Mouse (Mus musculus) neural tube, embryonic 13.5 days (tissue): ENCODE measurements around the gene Nfs1. TPM values are rescaled to one million over a fixed set of nuclear protein-coding genes. Genes with fewer than 3 reads are reported as not detected.
A peak's percentile ranks its signal among the peaks of the same experiment; 100 is the strongest.

Source experiments
- ATAC-seq: fragments of 200-750 bp; cut with Nextera tagmentation; 2 replicates; pipeline ENCODE4 v1.8.0; 2017; ENCODE audit warnings: low read depth, mild to moderate bottlenecking, moderate TSS enrichment, moderate library complexity
- H3K27ac ChIP-seq: fragments of 300-500 bp; sonication (generic); replicated peaks from 2 replicates; pipeline ENCODE4 v1.5.1; 2015; ENCODE audit warnings: moderate library complexity, mild to moderate bottlenecking, inconsistent platforms
- H3K27me3 ChIP-seq: fragments of 300-500 bp; sonication (generic); 2 replicates; pipeline ENCODE4 v1.6.1; 2015; ENCODE audit warnings: mild to moderate bottlenecking, inconsistent platforms
- H3K36me3 ChIP-seq: fragments of 300-500 bp; sonication (generic); 2 replicates; pipeline ENCODE4 v1.6.1; 2015; ENCODE audit warnings: mild to moderate bottlenecking, inconsistent platforms
- H3K4me1 ChIP-seq: fragments of 300-500 bp; sonication (generic); replicated peaks from 2 replicates; pipeline ENCODE4 v1.6.1; 2015; ENCODE audit warnings: inconsistent platforms
- H3K4me2 ChIP-seq: fragments of 300-500 bp; sonication (generic); 2 replicates; pipeline ENCODE4 v1.6.1; 2015; ENCODE audit warnings: inconsistent platforms, mild to moderate bottlenecking, moderate library complexity
- H3K4me3 ChIP-seq: fragments of 300-500 bp; sonication (generic); 2 replicates; pipeline ENCODE4 v1.5.1; 2015; ENCODE audit warnings: mild to moderate bottlenecking, inconsistent platforms
- H3K9ac ChIP-seq: fragments of 300-500 bp; sonication (generic); 2 replicates; pipeline ENCODE4 v1.6.1; 2015; ENCODE audit warnings: moderate library complexity, mild to moderate bottlenecking, inconsistent platforms
- H3K9me3 ChIP-seq: fragments of 300-500 bp; sonication (generic); 2 replicates; pipeline ENCODE4 v1.6.1; 2016; ENCODE audit warnings: inconsistent platforms
- WGBS: fragments of 180-500 bp; shearing (Covaris S2); methylation state at CpG from one replicate; pipeline ENCODE4 v1.1.7; 2015; 5-methylcytosine and 5-hydroxymethylcytosine counted together
- polyA plus RNA-seq: library from polyadenylated mRNA; unstranded; fragments of >200 nt; fragmentation: Nextera tagmentation; extraction: Ambion mirVana; gene quantifications from 2 replicates; pipeline ENCODE4 v1.2.1, GENCODE M21; 2015

Nfs1 gene
- polyA plus RNA-seq, 1 experiment from 2014 or later: 31.2 TPM

- peak; percentile 47 for ATAC-seq
- Histone ChIP-seq H3K27ac (peak overlapping the region; percentile 99), H3K27me3 (no peaks in the 10 kb centered on the region), H3K9ac (peak overlapping the region; percentile 100), H3K4me3 (peak overlapping the region; percentile 99), H3K9me3 (no peaks in the 10 kb centered on the region), H3K36me3 (peaks cover 29% of the 10 kb centered on the region), H3K4me2 (peak overlapping the region; percentile 95), H3K4me1 (peaks cover 45% of the 10 kb centered on the region)
- 1% methylated on average over 47 of the region's 47 CpGs for WGBS
Observed at GRCm38 (mm10) chr2:156179046-156179795, 35.2 kb upstream of the Nfs1 start.

- peaks cover 41% of the 10 kb centered on the region for H3K36me3 ChIP-seq
Observed at GRCm38 (mm10) chr2:156177651-156178050, 33.7 kb upstream of the Nfs1 start.

GRCm38 (mm10) chr2:156177079-156177478 lies 33.1 kb upstream of the Nfs1 start:
- Histone ChIP-seq H3K4me2 (peak overlapping the region; percentile 22; the same call in 1 of the 2 replicates), H3K36me3 (peaks cover 47% of the 10 kb centered on the region), H3K4me1 (peaks cover 49% of the 10 kb centered on the region), H3K27ac (no peak overlapping the region), H3K27me3 (no peaks in the 10 kb centered on the region), H3K9me3 (no peaks in the 10 kb centered on the region), H3K4me3 (no peak overlapping the region), H3K9ac (no peak overlapping the region)
- no peak for ATAC-seq
- WGBS: 91% methylated on average over 6 of the region's 6 CpGs

More at GRCm38 (mm10) chr2:156177651-156178050, 33.7 kb upstream of the Nfs1 start:
- Histone ChIP-seq H3K4me1 (peaks cover 49% of the 10 kb centered on the region), H3K4me2 (peak overlapping the region; percentile 95), H3K27ac (no peak overlapping the region), H3K4me3 (peak overlapping the region; percentile 99), H3K27me3 (no peaks in the 10 kb centered on the region), H3K9ac (no peak overlapping the region), H3K9me3 (no peaks in the 10 kb centered on the region)
- no peak for ATAC-seq
- 78% methylated on average over 7 of the region's 7 CpGs for WGBS

GRCm38 (mm10) chr2:156166557-156166956 lies 22.6 kb upstream of the Nfs1 start:
- Histone ChIP-seq H3K4me1 (no peaks in the 10 kb centered on the region), H3K27me3 (no peaks in the 10 kb centered on the region), H3K9ac (no peak overlapping the region), H3K27ac (no peak overlapping the region), H3K4me3 (no peak overlapping the region), H3K36me3 (peaks cover 88% of the 10 kb centered on the region), H3K4me2 (no peak overlapping the region), H3K9me3 (no peaks in the 10 kb centered on the region)
- no peak for ATAC-seq
- WGBS: 95% methylated on average over 5 of the region's 5 CpGs

- Histone ChIP-seq H3K9me3 (no peaks in the 10 kb centered on the region), H3K36me3 (peaks cover 84% of the 10 kb centered on the region), H3K4me3 (no peak overlapping the region), H3K4me2 (no peak overlapping the region), H3K27me3 (no peaks in the 10 kb centered on the region), H3K9ac (no peak overlapping the region), H3K4me1 (no peaks in the 10 kb centered on the region), H3K27ac (no peak overlapping the region)
- ATAC-seq: no peak
- WGBS: 100% methylated on average over 1 of the region's 1 CpGs
Observed at GRCm38 (mm10) chr2:156165478-156165877, 21.5 kb upstream of the Nfs1 start.

GRCm38 (mm10) chr2:156151538-156151937 lies 7.6 kb upstream of the Nfs1 start:
- ATAC-seq: no peak
- Histone ChIP-seq H3K4me1 (0 out of 2 replicates have a peak, but pooled peaks cover 4% of the 10 kb centered on the region), H3K36me3 (peaks cover 70% of the 10 kb centered on the region), H3K9ac (no peak overlapping the region), H3K27ac (no peak overlapping the region), H3K9me3 (no peaks in the 10 kb centered on the region), H3K4me3 (no peak overlapping the region), H3K27me3 (no peaks in the 10 kb centered on the region), H3K4me2 (no peak overlapping the region)

- 91% methylated on average over 3 of the region's 3 CpGs for WGBS
- H3K36me3 ChIP-seq: peaks cover 50% of the 10 kb centered on the region
- no peak for ATAC-seq
Observed at GRCm38 (mm10) chr2:156147316-156147915, 3.4 kb upstream of the Nfs1 start.

GRCm38 (mm10) chr2:156146272-156146989 lies 2.4 kb upstream of the Nfs1 start:
- Histone ChIP-seq H3K9me3 (no peaks in the 10 kb centered on the region), H3K4me2 (no peak overlapping the region), H3K27ac (no peak overlapping the region), H3K9ac (no peak overlapping the region), H3K27me3 (no peaks in the 10 kb centered on the region), H3K4me1 (peaks cover 27% of the 10 kb centered on the region), H3K4me3 (no peak overlapping the region), H3K36me3 (peaks cover 47% of the 10 kb centered on the region)
- WGBS: 67% methylated on average over 5 of the region's 5 CpGs
- no peak for ATAC-seq

More at GRCm38 (mm10) chr2:156147316-156147915, 3.4 kb upstream of the Nfs1 start:
- Histone ChIP-seq H3K4me3 (no peak overlapping the region), H3K27me3 (no peaks in the 10 kb centered on the region), H3K4me1 (peaks cover 27% of the 10 kb centered on the region), H3K27ac (no peak overlapping the region), H3K9ac (no peak overlapping the region), H3K9me3 (no peaks in the 10 kb centered on the region), H3K4me2 (no peak overlapping the region)

GRCm38 (mm10) chr2:156145486-156146130 lies 1.6 kb upstream of the Nfs1 start:
- 0 out of 2 replicates have a peak overlapping the region, but pooled peaks have one; percentile 89 for H3K9ac ChIP-seq
- H3K27me3 ChIP-seq: no peaks in the 10 kb centered on the region
- H3K4me1 ChIP-seq: peaks cover 27% of the 10 kb centered on the region
- peak overlapping the region; percentile 89; the same call in 1 of the 2 replicates for H3K4me3 ChIP-seq
- no peak overlapping the region for H3K27ac ChIP-seq
- peaks cover 41% of the 10 kb centered on the region for H3K36me3 ChIP-seq
- no peaks in the 10 kb centered on the region for H3K9me3 ChIP-seq
- ATAC-seq: no peak
- WGBS: 61% methylated on average over 11 of the region's 11 CpGs
- H3K4me2 ChIP-seq: peak overlapping the region; percentile 68

- peaks cover 27% of the 10 kb centered on the region for H3K4me1 ChIP-seq
- H3K27ac ChIP-seq: peak overlapping the region; percentile 96
- no peaks in the 10 kb centered on the region for H3K9me3 ChIP-seq
- 1% methylated on average over 16 of the region's 16 CpGs for WGBS
- H3K4me3 ChIP-seq: peak overlapping the region; percentile 89
- peak overlapping the region; percentile 89 for H3K9ac ChIP-seq
- H3K36me3 ChIP-seq: peaks cover 21% of the 10 kb centered on the region
- ATAC-seq: no peak
- H3K4me2 ChIP-seq: peak overlapping the region; percentile 68
- H3K27me3 ChIP-seq: no peaks in the 10 kb centered on the region
Observed at GRCm38 (mm10) chr2:156143367-156143766, 619 bp downstream of the Nfs1 start.

GRCm38 (mm10) chr2:156142820-156143219 lies 1.2 kb downstream of the Nfs1 start:
- Histone ChIP-seq H3K36me3 (peaks cover 15% of the 10 kb centered on the region), H3K4me3 (peak overlapping the region; percentile 89), H3K9me3 (no peaks in the 10 kb centered on the region), H3K4me1 (peaks cover 27% of the 10 kb centered on the region), H3K27ac (peak overlapping the region; percentile 96; the same call in 1 of the 2 replicates), H3K9ac (peak overlapping the region; percentile 89), H3K4me2 (peak overlapping the region; percentile 68), H3K27me3 (no peaks in the 10 kb centered on the region)
- ATAC-seq: no peak
- WGBS: 81% methylated on average over 2 of the region's 2 CpGs
